Comparison of ENCODE assay signal across 9 mouse cellular contexts in the genomic region with DNA sequence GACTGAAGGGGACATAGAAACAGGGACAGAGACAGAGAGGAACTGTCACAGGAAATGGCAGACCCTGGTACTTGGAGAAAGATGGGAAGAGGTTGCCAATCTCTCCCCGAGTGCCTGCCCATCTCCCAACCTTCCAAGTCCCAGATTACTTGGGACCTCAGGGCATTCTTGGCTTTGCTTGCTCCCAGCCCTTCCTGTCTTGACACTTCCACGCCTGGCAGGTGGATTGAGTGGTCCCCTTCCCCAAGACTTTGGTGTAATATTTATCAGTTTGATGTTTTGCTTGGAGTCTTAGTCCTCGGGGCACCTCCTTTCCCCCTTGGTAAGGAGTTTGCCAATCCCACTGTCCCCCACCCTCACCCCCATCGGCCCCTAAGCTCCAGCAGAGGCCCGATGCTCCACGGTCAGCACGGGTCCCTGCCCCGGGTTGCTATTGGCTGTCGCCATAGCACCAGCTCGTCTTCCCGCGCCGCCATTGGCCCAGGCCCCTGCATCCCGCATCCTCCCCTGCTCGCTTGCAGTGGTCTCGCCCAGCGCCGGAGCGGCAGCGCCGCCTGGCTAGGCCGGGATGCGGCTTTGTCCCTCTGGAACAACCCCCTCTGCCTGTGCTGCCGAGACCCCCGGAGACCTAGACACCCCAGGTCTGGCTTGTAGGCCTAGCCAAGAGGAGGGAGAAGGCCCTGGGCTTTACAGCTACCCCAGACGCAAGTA. TPM values are rescaled to one million over a fixed set of nuclear protein-coding genes. Genes with fewer than 3 reads are reported as not detected.
DNase-seq lines count a peak whose midpoint lies in the region; ATAC-seq and TF ChIP-seq lines count a peak whose summit lies in the region.
"Had no signal": no experiment of that assay in that cellular context is flagged by ENCODE, and none has a peak within 500 bp of the region (broad histone marks: within the 10 kb centered on the region; RNA-seq: fewer than 3 reads in every experiment).

No protein-coding gene starts in this region.

- DNase-seq in lung, postnatal 10 days, result peak; percentile 67
- DNase-seq in lung, adult 18-20 months, result no peak
- DNase-seq in embryo, embryonic 11.5 days (ENCODE audit: low read depth, low spot score), result peak; percentile 67
- DNase-seq in heart, postnatal 0 days (ENCODE audit: low spot score), result no peak
- DNase-seq in left cerebral cortex, adult 2 months (ENCODE audit: extremely low spot score in 1 of 2, low spot score in 2 of 2), result peak; percentile 92 to 93
- no peak for DNase-seq in urinary bladder, postnatal 10 days (ENCODE audit: low spot score)
- DNase-seq in thymus, adult 2 months, result no peak

- H3K27ac ChIP-seq in heart, postnatal 0 days (ENCODE audit: low read depth), result no peak overlapping the region
- peak overlapping the region; percentile 94 for H3K27ac ChIP-seq in left cerebral cortex, adult 2 months
- H3K27ac ChIP-seq in neural tube, embryonic 15.5 days (replicated peaks), result peak overlapping the region; percentile 95
- no peak overlapping the region for H3K27ac ChIP-seq in thymus, adult 2 months (ENCODE audit: control insufficient read depth, insufficient read depth, low read length)
- H3K27ac ChIP-seq: liver, embryonic 15.5 days had no signal

- H3K4me3 ChIP-seq in heart, postnatal 0 days (ENCODE audit: low read depth, low read length), result peak overlapping the region; percentile 12
- H3K4me3 ChIP-seq in left cerebral cortex, adult 2 months, result peak overlapping the region; percentile 78
- H3K4me3 ChIP-seq in neural tube, embryonic 15.5 days (replicated peaks), result peak overlapping the region; percentile 52
- no peak overlapping the region for H3K4me3 ChIP-seq in thymus, adult 2 months (ENCODE audit: control insufficient read depth, insufficient read depth, low read length)
- H3K4me3 ChIP-seq: liver, embryonic 15.5 days had no signal

- no peak for TF ChIP-seq POLR2A in thymus, adult 2 months (IDR thresholded peaks at IDR 0.05; ENCODE audit: control insufficient read depth, extremely low read depth, insufficient read depth, low read length, poor library complexity)

- WGBS in heart, postnatal 0 days, result 8% methylated on average over 26 of the region's 26 CpGs
- WGBS in neural tube, embryonic 15.5 days, result 3% methylated on average over 26 of the region's 26 CpGs
- WGBS in thymus, adult 2 months, result 18% methylated on average over 26 of the region's 26 CpGs

- no peaks in the 10 kb centered on the region for H3K9me3 ChIP-seq in heart, postnatal 0 days (replicated peaks; ENCODE audit: control insufficient read depth, low read length)
- no peaks in the 10 kb centered on the region for H3K9me3 ChIP-seq in neural tube, embryonic 15.5 days (replicated peaks)
- H3K9me3 ChIP-seq: liver, embryonic 15.5 days had no signal

- no peak overlapping the region for H3K4me2 ChIP-seq in heart, postnatal 0 days (ENCODE audit: low read depth, low read length)
- H3K4me2 ChIP-seq in neural tube, embryonic 15.5 days, result peak overlapping the region; percentile 85
- H3K4me2 ChIP-seq: liver, embryonic 15.5 days had no signal

- H3K4me1 ChIP-seq in heart, postnatal 0 days (ENCODE audit: control insufficient read depth, insufficient read depth), result peaks cover 14% of the 10 kb centered on the region; the same call in 1 of the 2 replicates
- peaks cover 91% of the 10 kb centered on the region for H3K4me1 ChIP-seq in neural tube, embryonic 15.5 days
- H3K4me1 ChIP-seq in thymus, adult 2 months (replicated peaks; ENCODE audit: control insufficient read depth, insufficient read depth, low read length), result peaks cover 4% of the 10 kb centered on the region

- TF ChIP-seq EP300 in heart, postnatal 0 days (IDR thresholded peaks at IDR 0.05; ENCODE audit: low read depth), result no peak

- H3K9ac ChIP-seq in heart, postnatal 0 days (replicated peaks; ENCODE audit: low read depth, low read length), result no peak overlapping the region
- H3K9ac ChIP-seq in neural tube, embryonic 15.5 days (replicated peaks), result peak overlapping the region; percentile 74
- H3K9ac ChIP-seq: liver, embryonic 15.5 days had no signal

- peaks cover 52% of the 10 kb centered on the region for H3K27me3 ChIP-seq in heart, postnatal 0 days (ENCODE audit: control insufficient read depth, insufficient read depth, low read length)
- no peaks in the 10 kb centered on the region for H3K27me3 ChIP-seq in neural tube, embryonic 15.5 days (replicated peaks)
- H3K27me3 ChIP-seq in thymus, adult 2 months (ENCODE audit: control insufficient read depth, insufficient read depth, low read length), result peaks cover 10% of the 10 kb centered on the region; the same call in 1 of the 2 replicates

- intact Hi-C loops in left cerebral cortex, adult 2 months (cut with DNase I), result no loop called here

- H3K36me3 ChIP-seq in heart, postnatal 0 days (replicated peaks; ENCODE audit: control insufficient read depth, insufficient read depth, low read length), result peaks cover 12% of the 10 kb centered on the region
- H3K36me3 ChIP-seq in neural tube, embryonic 15.5 days, result peaks cover 22% of the 10 kb centered on the region
- H3K36me3 ChIP-seq in thymus, adult 2 months (ENCODE audit: control insufficient read depth, insufficient read depth, low read length), result peaks cover 11% of the 10 kb centered on the region

- TF ChIP-seq CTCF in heart, postnatal 0 days (IDR thresholded peaks at IDR 0.05; ENCODE audit: low read depth), result no peak
- TF ChIP-seq CTCF in left cerebral cortex, adult 2 months (IDR thresholded peaks at IDR 0.05), result no peak
- TF ChIP-seq CTCF in thymus, adult 2 months (IDR thresholded peaks at IDR 0.05; ENCODE audit: borderline replicate concordance, control insufficient read depth, extremely low read depth, insufficient read depth, low read length, poor library complexity), result no peak

- ATAC-seq in heart, postnatal 0 days (ENCODE audit: insufficient read depth, low read depth), result 0 out of 2 replicates have a peak, but pooled peaks have one; percentile 21
- peak; percentile 71 for ATAC-seq in neural tube, embryonic 15.5 days (ENCODE audit: low FRiP score)

RNA-seq across cellular contexts. Expression of gene Apc2, which starts 2.9 kb away (rescaled TPM):
- total RNA-seq in heart, postnatal 0 days (2014; rRNA removed; ENCODE audit: low replicate concordance), result 1.4 and 3.4 TPM in 2 replicates
- 0.77 and 0.83 TPM in 2 replicates for polyA plus RNA-seq in heart, postnatal 0 days (2015; fragmentation: Nextera tagmentation; extraction: Ambion mirVana)
- 100 to 1,000 TPM; 111 to 113 TPM for total RNA-seq in left cerebral cortex, adult 2 months (2021)
- polyA plus RNA-seq in neural tube, embryonic 15.5 days (2015; fragmentation: Nextera tagmentation; extraction: Ambion mirVana), result 122 and 144 TPM in 2 replicates
- 0.40 and 0.57 TPM in 2 replicates for polyA plus RNA-seq in thymus, adult 2 months (2012; rRNA removed)

RNA-seq across cellular contexts. Expression of gene Rps15, which starts 6.5 kb away (rescaled TPM):
- total RNA-seq in heart, postnatal 0 days (2014; rRNA removed; ENCODE audit: low replicate concordance), result 1,030 and 1,317 TPM in 2 replicates
- 499 and 510 TPM in 2 replicates for polyA plus RNA-seq in heart, postnatal 0 days (2015; fragmentation: Nextera tagmentation; extraction: Ambion mirVana)
- 100 to 1,000 TPM; 816 to 913 TPM for total RNA-seq in left cerebral cortex, adult 2 months (2021)
- 544 and 638 TPM in 2 replicates for polyA plus RNA-seq in neural tube, embryonic 15.5 days (2015; fragmentation: Nextera tagmentation; extraction: Ambion mirVana)
- polyA plus RNA-seq in thymus, adult 2 months (2012; rRNA removed), result 2,172 and 2,371 TPM in 2 replicates

RNA-seq across cellular contexts. Expression of gene 2310011J03Rik, which starts 21.6 kb away (rescaled TPM):
- 13.5 and 41.4 TPM in 2 replicates for total RNA-seq in heart, postnatal 0 days (2014; rRNA removed; ENCODE audit: low replicate concordance)
- 35.2 and 37.4 TPM in 2 replicates for polyA plus RNA-seq in heart, postnatal 0 days (2015; fragmentation: Nextera tagmentation; extraction: Ambion mirVana)
- 10 to 100 TPM; 26.3 to 26.9 TPM for total RNA-seq in left cerebral cortex, adult 2 months (2021)
- 26.9 and 36.6 TPM in 2 replicates for polyA plus RNA-seq in neural tube, embryonic 15.5 days (2015; fragmentation: Nextera tagmentation; extraction: Ambion mirVana)
- polyA plus RNA-seq in thymus, adult 2 months (2012; rRNA removed), result 78.9 and 93.8 TPM in 2 replicates

RNA-seq across cellular contexts. Expression of gene Pcsk4, which starts 30.6 kb away (rescaled TPM):
- total RNA-seq in heart, postnatal 0 days (2014; rRNA removed; ENCODE audit: low replicate concordance), result not detected in 2 replicates
- polyA plus RNA-seq in heart, postnatal 0 days (2015; fragmentation: Nextera tagmentation; extraction: Ambion mirVana), result 2.0 and 2.1 TPM in 2 replicates
- 1 to 10 TPM; 4.0 to 5.4 TPM for total RNA-seq in left cerebral cortex, adult 2 months (2021)
- 5.6 and 8.2 TPM in 2 replicates for polyA plus RNA-seq in neural tube, embryonic 15.5 days (2015; fragmentation: Nextera tagmentation; extraction: Ambion mirVana)
- polyA plus RNA-seq in thymus, adult 2 months (2012; rRNA removed), result 11.7 and 14.1 TPM in 2 replicates

RNA-seq across cellular contexts. Expression of gene Reep6, which starts 31.0 kb away (rescaled TPM):
- not detected in 2 replicates for total RNA-seq in heart, postnatal 0 days (2014; rRNA removed; ENCODE audit: low replicate concordance)
- 0.85 and 1.0 TPM in 2 replicates for polyA plus RNA-seq in heart, postnatal 0 days (2015; fragmentation: Nextera tagmentation; extraction: Ambion mirVana)
- 10 to 100 TPM; 13.5 to 13.6 TPM for total RNA-seq in left cerebral cortex, adult 2 months (2021)
- polyA plus RNA-seq in neural tube, embryonic 15.5 days (2015; fragmentation: Nextera tagmentation; extraction: Ambion mirVana), result 4.3 and 7.3 TPM in 2 replicates
- 2.0 and 3.5 TPM in 2 replicates for polyA plus RNA-seq in thymus, adult 2 months (2012; rRNA removed)

Comparison
In these comparisons a context has a peak if more than half of its experiments do, and no peak if none do; other contexts are left out.
1. DNase-seq: peak in lung, postnatal 10 days (single experiment), embryo, embryonic 11.5 days (single experiment) and left cerebral cortex, adult 2 months (2 of 2); none in lung, adult 18-20 months (0 of 2), heart, postnatal 0 days (single experiment), urinary bladder, postnatal 10 days (single experiment) and thymus, adult 2 months (single experiment).
2. H3K27ac ChIP-seq: peak in left cerebral cortex, adult 2 months (single experiment) and neural tube, embryonic 15.5 days (single experiment); none in heart, postnatal 0 days (single experiment) and thymus, adult 2 months (single experiment).
3. RNA of gene Apc2, which starts 2.9 kb away (polyA plus RNA-seq): 122 to 144 TPM in neural tube, embryonic 15.5 days; 0.77 to 0.83 TPM in heart, postnatal 0 days and 0.40 to 0.57 TPM in thymus, adult 2 months; every median in the first group is over 10 times any median in the second.